Comparison of ENCODE assay signal across 13 mouse cellular contexts in genomic region chr7:133059517-133060104, GRCm38 (mm10).
DNase-seq lines count a peak whose midpoint lies in the region; ATAC-seq lines count a peak whose summit lies in the region.
"Had no signal": no experiment of that assay in that cellular context is flagged by ENCODE, and none has a peak within 500 bp of the region (broad histone marks: within the 10 kb centered on the region; RNA-seq: fewer than 3 reads in every experiment).

No protein-coding gene starts in this region.

- no peaks in the 10 kb centered on the region for H3K9me3 ChIP-seq in heart, embryonic 10.5 days
- no peaks in the 10 kb centered on the region for H3K9me3 ChIP-seq in forebrain, embryonic 14.5 days (replicated peaks; ENCODE audit: control insufficient read depth, low read length)
- H3K9me3 ChIP-seq: embryonic facial prominence, embryonic 15.5 days; intestine, embryonic 15.5 days had no signal

- no peaks in the 10 kb centered on the region for H3K27me3 ChIP-seq in heart, embryonic 10.5 days (ENCODE audit: insufficient read depth, poor library complexity, severe bottlenecking)
- no peaks in the 10 kb centered on the region for H3K27me3 ChIP-seq in forebrain, embryonic 14.5 days (replicated peaks; ENCODE audit: control insufficient read depth, insufficient read depth, low read length)
- H3K27me3 ChIP-seq: embryonic facial prominence, embryonic 15.5 days; intestine, embryonic 15.5 days had no signal

- H3K27ac ChIP-seq in heart, embryonic 10.5 days = peak overlapping the region; percentile 83
- H3K27ac ChIP-seq in forebrain, embryonic 14.5 days (ENCODE audit: low read depth, low read length) = peak overlapping the region; percentile 44; the same call in 1 of the 2 replicates
- H3K27ac ChIP-seq: embryonic facial prominence, embryonic 15.5 days; intestine, embryonic 15.5 days; liver, embryonic 14.5 days had no signal

- intact Hi-C loops in heart, postnatal 10 days (cut with DNase I) = no loop called here

- WGBS in heart, embryonic 10.5 days = 75% methylated on average over 9 of the region's 9 CpGs
- WGBS in forebrain, embryonic 14.5 days = 60% methylated on average over 9 of the region's 9 CpGs

- peaks cover 77% of the 10 kb centered on the region for H3K4me1 ChIP-seq in heart, embryonic 10.5 days
- peaks cover 17% of the 10 kb centered on the region for H3K4me1 ChIP-seq in forebrain, embryonic 14.5 days (ENCODE audit: control insufficient read depth, insufficient read depth, low read length)

- peaks cover 28% of the 10 kb centered on the region for H3K36me3 ChIP-seq in heart, embryonic 10.5 days
- peaks cover 6% of the 10 kb centered on the region; the same call in 1 of the 2 replicates for H3K36me3 ChIP-seq in forebrain, embryonic 14.5 days (ENCODE audit: control insufficient read depth, insufficient read depth, low read length)

- peak; percentile 34; the same call in 1 of the 2 replicates for ATAC-seq in forebrain, embryonic 14.5 days
- ATAC-seq in monocyte, adult 5-6 weeks (replicated peaks; ENCODE audit: insufficient number of reproducible peaks, low FRiP score, low TSS enrichment, poor library complexity, severe bottlenecking) = no peak

- H3K9ac ChIP-seq in forebrain, embryonic 14.5 days (ENCODE audit: low read length) = no peak overlapping the region
- H3K9ac ChIP-seq: embryonic facial prominence, embryonic 15.5 days; intestine, embryonic 15.5 days; liver, embryonic 14.5 days had no signal

- no peak for DNase-seq in heart, embryonic 10.5 days (ENCODE audit: low spot score)
- DNase-seq in heart, postnatal 10 days = no peak
- peak; percentile 42 to 78 for DNase-seq in layer of hippocampus, adult 18-20 months (ENCODE audit: low spot score in 2 of 2)
- no peak for DNase-seq in layer of hippocampus, postnatal 25 days (ENCODE audit: extremely low spot score in 1 of 2, low spot score in 1 of 2)
- peak; percentile 62 for DNase-seq in forebrain, embryonic 14.5 days (ENCODE audit: low spot score)
- DNase-seq in layer of hippocampus, postnatal 36 days = peak; percentile 38 to 40
- DNase-seq: kidney, postnatal 36 days; left cerebral cortex, postnatal 4 days had no signal

- no peak overlapping the region for H3K4me2 ChIP-seq in forebrain, embryonic 14.5 days (ENCODE audit: low read length)
- H3K4me2 ChIP-seq: embryonic facial prominence, embryonic 15.5 days; intestine, embryonic 15.5 days had no signal

- no peak overlapping the region for H3K4me3 ChIP-seq in heart, embryonic 10.5 days
- no peak overlapping the region for H3K4me3 ChIP-seq in forebrain, embryonic 14.5 days (ENCODE audit: low read depth, low read length)
- H3K4me3 ChIP-seq: embryonic facial prominence, embryonic 15.5 days; intestine, embryonic 15.5 days; myocyte had no signal

Comparison
In these comparisons a context has a peak if more than half of its experiments do, and no peak if none do; other contexts are left out.
1. DNase-seq: peak in layer of hippocampus, adult 18-20 months (2 of 2), forebrain, embryonic 14.5 days (single experiment) and layer of hippocampus, postnatal 36 days (2 of 2); none in heart, embryonic 10.5 days (single experiment), heart, postnatal 10 days (0 of 2) and layer of hippocampus, postnatal 25 days (0 of 2).